Mouse (Mus musculus) lung, adult 18-20 months (tissue): ENCODE measurements around the gene Klf9.

Experiments
- DNase-seq, 2 experiments: peaks; one replicate each; pipeline ENCODE4 v3.0.0; 2022; ENCODE audit warnings: mixed read lengths in 2 of 2

Gene Klf9

GRCm38 (mm10) chr19:23164651-23165240, 23.7 kb downstream of the Klf9 start:
- DNase-seq, result peak in 1 of 2 experiments; percentile 4

- DNase-seq, result no peak
Measured at GRCm38 (mm10) chr19:23166550-23167284, 25.7 kb downstream of the Klf9 start.

- no peak for DNase-seq
Measured at GRCm38 (mm10) chr19:23168899-23169658, 28.1 kb downstream of the Klf9 start.

- no peak for DNase-seq
Measured at GRCm38 (mm10) chr19:23169659-23170050, 28.6 kb downstream of the Klf9 start.

- no peak for DNase-seq
Measured at GRCm38 (mm10) chr19:23170476-23170875, 29.4 kb downstream of the Klf9 start.

GRCm38 (mm10) chr19:23171136-23171535, 30.1 kb downstream of the Klf9 start:
- no peak for DNase-seq

GRCm38 (mm10) chr19:23175090-23175489, 34.1 kb downstream of the Klf9 start:
- DNase-seq, result no peak

- DNase-seq, result peak in 1 of 2 experiments; percentile 41
Measured at GRCm38 (mm10) chr19:23175511-23175910, 34.5 kb downstream of the Klf9 start.

GRCm38 (mm10) chr19:23178533-23178932, 37.5 kb downstream of the Klf9 start:
- no peak for DNase-seq

GRCm38 (mm10) chr19:23183493-23183892, 42.5 kb downstream of the Klf9 start:
- DNase-seq, result no peak

- DNase-seq, result no peak
Measured at GRCm38 (mm10) chr19:23184068-23184467, 43.0 kb downstream of the Klf9 start.

- DNase-seq, result no peak
Measured at GRCm38 (mm10) chr19:23187732-23188131, 46.7 kb downstream of the Klf9 start.

- DNase-seq, result no peak
Measured at GRCm38 (mm10) chr19:23188986-23189385, 48.0 kb downstream of the Klf9 start.

- no peak for DNase-seq
Measured at GRCm38 (mm10) chr19:23189744-23190143, 48.7 kb downstream of the Klf9 start.

- DNase-seq, result no peak
Measured at GRCm38 (mm10) chr19:23191486-23191885, 50.5 kb downstream of the Klf9 start.

GRCm38 (mm10) chr19:23193076-23193475, 52.0 kb downstream of the Klf9 start:
- no peak for DNase-seq

- no peak for DNase-seq
Measured at GRCm38 (mm10) chr19:23202106-23202505, 61.1 kb downstream of the Klf9 start.

- no peak for DNase-seq
Measured at GRCm38 (mm10) chr19:23203505-23204053, 62.6 kb downstream of the Klf9 start.

GRCm38 (mm10) chr19:23211325-23211724, 70.3 kb downstream of the Klf9 start:
- DNase-seq, result no peak

- DNase-seq, result no peak
Measured at GRCm38 (mm10) chr19:23214326-23214725, 73.3 kb downstream of the Klf9 start.
